Mouse (Mus musculus): ENCODE measurements at regions not wholly inside any gene's neighbourhood (a gene's known extent, or its start where the extent isn't known, plus 50 kb on each side); places are given as distances from the start of the nearest gene placed in this dataset.
A peak's percentile ranks its signal among the peaks of the same experiment; 100 is the strongest.

GRCm38 (mm10) chr1:43633246-43633645, 97.2 kb upstream of the 1500015O10Rik start:
- DNase-seq (ENCODE audit: extremely low read depth, low read depth), result no peak

GRCm38 (mm10) chr1:43635718-43636117, 94.7 kb upstream of the 1500015O10Rik start:
- peak; percentile 9 for DNase-seq (ENCODE audit: extremely low read depth, low read depth)

GRCm38 (mm10) chr1:43637956-43638355, 92.4 kb upstream of the 1500015O10Rik start:
- DNase-seq (ENCODE audit: extremely low read depth, low read depth), result no peak

GRCm38 (mm10) chr1:43672031-43672430, 58.4 kb upstream of the 1500015O10Rik start:
- no peak for DNase-seq (ENCODE audit: extremely low read depth, low read depth)
